Mouse (Mus musculus) neural tube, embryonic 11.5 days (tissue): Measurements from ENCODE around the gene Gm20388. TPM values are rescaled to one million over a fixed set of nuclear protein-coding genes. Genes with fewer than 3 reads are reported as not detected.

Experiments used
- ATAC-seq: fragments of 200-750 bp; cut with Nextera tagmentation; 2 replicates; pipeline ENCODE4 v1.8.0; 2017; ENCODE audit warnings: moderate number of reproducible peaks, mild to moderate bottlenecking, moderate TSS enrichment, moderate library complexity; ENCODE audit not compliant: insufficient read depth, low FRiP score, low TSS enrichment
- DNase-seq: peaks from one replicate; pipeline ENCODE4 v3.0.0-alpha.2; 2015; ENCODE audit warnings: low spot score
- H3K27ac ChIP-seq: fragments of 300-500 bp; sonication (generic); 2 replicates; pipeline ENCODE4 v1.5.1; 2014; ENCODE audit warnings: low read depth, mild to moderate bottlenecking, low read length
- H3K27me3 ChIP-seq: fragments of 300-500 bp; sonication (generic); 2 replicates; pipeline ENCODE4 v1.6.1; 2014; ENCODE audit warnings: mild to moderate bottlenecking, low read length, mixed read lengths; ENCODE audit not compliant: control insufficient read depth, insufficient read depth
- H3K36me3 ChIP-seq: fragments of 300-500 bp; sonication (generic); 2 replicates; pipeline ENCODE4 v1.6.1; 2014; ENCODE audit warnings: mild to moderate bottlenecking, low read length, moderate library complexity, mixed read lengths; ENCODE audit not compliant: control insufficient read depth, insufficient read depth
- H3K4me1 ChIP-seq: fragments of 300-500 bp; sonication (generic); 2 replicates; pipeline ENCODE4 v1.6.1; 2014; ENCODE audit warnings: low read length, mixed read lengths; ENCODE audit not compliant: control insufficient read depth, insufficient read depth
- H3K4me2 ChIP-seq: fragments of 300-500 bp; sonication (generic); 2 replicates; pipeline ENCODE4 v1.6.1; 2014; ENCODE audit warnings: low read depth, mild to moderate bottlenecking, moderate library complexity
- H3K4me3 ChIP-seq: fragments of 300-500 bp; sonication (generic); 2 replicates; pipeline ENCODE4 v1.5.1; 2014; ENCODE audit warnings: low read depth, low read length
- H3K9ac ChIP-seq: fragments of 300-500 bp; sonication (generic); 2 replicates; pipeline ENCODE4 v1.6.1; 2014; ENCODE audit warnings: mild to moderate bottlenecking, low read length
- H3K9me3 ChIP-seq: fragments of 300-500 bp; sonication (generic); 2 replicates; pipeline ENCODE4 v1.6.1; 2016; ENCODE audit warnings: low read length; ENCODE audit not compliant: control insufficient read depth
- WGBS: fragments of 180-500 bp; shearing (Covaris S2); extraction: QIAGEN DNeasy Blood & Tissue Kit; methylation state at CpG from one replicate; pipeline ENCODE4 v1.1.7; 2014; 5-methylcytosine and 5-hydroxymethylcytosine counted together
- polyA plus RNA-seq: library from polyadenylated mRNA; unstranded; fragments of >200 nt; fragmentation: Nextera tagmentation; extraction: Ambion mirVana; gene quantifications from 2 replicates; pipeline ENCODE4 v1.2.1, GENCODE M21; 2014

The Gm20388 gene
- polyA plus RNA-seq, 1 experiment from 2014 or later: not detected

DNA sequence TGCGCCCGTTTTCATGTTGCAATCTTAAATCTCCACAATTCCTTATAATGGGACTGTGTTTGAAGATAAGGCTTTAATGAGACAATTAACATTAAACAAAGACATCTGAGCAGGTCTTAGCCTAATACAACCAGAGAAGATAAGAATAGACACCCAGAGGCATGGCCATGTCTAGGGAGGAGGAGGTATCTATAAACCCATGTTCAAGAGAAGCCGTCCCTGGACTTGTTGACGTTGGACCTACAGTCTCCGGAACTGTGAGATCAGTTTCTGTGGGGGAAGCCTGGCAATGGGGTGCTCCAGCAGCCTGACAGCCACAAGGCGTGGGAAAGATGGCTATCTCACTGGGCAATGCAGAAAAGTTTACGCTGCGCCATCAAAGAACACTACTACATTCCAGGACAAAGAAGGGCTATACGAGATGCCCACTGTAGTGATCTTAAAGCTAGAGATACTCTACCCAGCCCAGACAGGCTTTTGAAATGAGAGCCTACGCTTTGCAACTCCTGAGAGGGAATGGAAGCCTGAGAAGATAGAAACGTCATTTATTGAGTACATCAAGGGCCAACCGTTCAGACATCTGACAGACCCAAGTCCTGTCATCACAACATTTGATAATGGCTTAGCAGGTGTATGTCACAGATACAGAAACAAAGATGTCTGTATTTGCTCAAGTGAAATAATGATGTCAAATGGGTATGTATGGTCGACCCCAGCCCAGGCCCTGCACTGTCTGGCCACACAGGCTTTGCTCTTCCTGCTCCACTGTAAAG, 4079.8 kb downstream of the Gm20388 start:
- Histone ChIP-seq H3K9ac (no peak overlapping the region), H3K36me3 (no peaks in the 10 kb centered on the region), H3K4me3 (no peak overlapping the region), H3K27me3 (no peaks in the 10 kb centered on the region), H3K27ac (no peak overlapping the region), H3K4me1 (no peaks in the 10 kb centered on the region), H3K9me3 (no peaks in the 10 kb centered on the region), H3K4me2 (no peak overlapping the region)
- no peak for ATAC-seq
- WGBS: 88% methylated on average over 13 of the region's 13 CpGs
- DNase-seq: no peak

DNA sequence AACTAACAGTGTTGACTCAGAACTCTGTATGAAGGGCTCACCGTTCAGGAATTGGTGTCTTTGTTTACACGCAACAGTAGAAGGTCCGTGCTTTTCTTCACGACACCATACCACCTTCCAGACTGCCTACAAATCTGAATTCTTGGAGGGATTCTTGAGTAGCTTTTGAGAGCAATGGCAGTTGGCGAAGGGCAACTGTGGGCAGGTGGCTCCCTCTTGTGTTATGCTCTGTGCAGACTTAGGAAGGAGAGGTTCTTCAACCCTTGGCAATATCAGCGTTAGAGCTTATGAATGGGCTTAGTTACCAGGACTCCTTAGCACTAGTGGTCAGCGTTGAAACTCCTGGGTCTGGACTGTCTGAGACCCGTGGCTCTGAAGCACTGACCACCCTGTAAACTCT, 4081.9 kb downstream of the Gm20388 start:
- WGBS: 91% methylated on average over 8 of the region's 8 CpGs
- no peak for DNase-seq

GRCm38 (mm10) chr8:123993597-123993996, 4083.0 kb downstream of the Gm20388 start:
- DNase-seq (no peak), ATAC-seq (no peak)
- H3K4me1 ChIP-seq: no peaks in the 10 kb centered on the region
- 92% methylated on average over 5 of the region's 5 CpGs for WGBS
- no peak overlapping the region for H3K27ac ChIP-seq
- no peak overlapping the region for H3K4me3 ChIP-seq
- no peaks in the 10 kb centered on the region for H3K9me3 ChIP-seq
- no peaks in the 10 kb centered on the region for H3K36me3 ChIP-seq
- H3K27me3 ChIP-seq: no peaks in the 10 kb centered on the region
- H3K9ac ChIP-seq: no peak overlapping the region
- H3K4me2 ChIP-seq: no peak overlapping the region

More for the DNA sequence above, 4081.9 kb downstream of the Gm20388 start:
- Histone ChIP-seq H3K27ac (no peak overlapping the region), H3K36me3 (no peaks in the 10 kb centered on the region), H3K4me3 (no peak overlapping the region), H3K9ac (no peak overlapping the region), H3K9me3 (no peaks in the 10 kb centered on the region), H3K4me2 (no peak overlapping the region), H3K4me1 (no peaks in the 10 kb centered on the region), H3K27me3 (no peaks in the 10 kb centered on the region)
- no peak for ATAC-seq

DNA sequence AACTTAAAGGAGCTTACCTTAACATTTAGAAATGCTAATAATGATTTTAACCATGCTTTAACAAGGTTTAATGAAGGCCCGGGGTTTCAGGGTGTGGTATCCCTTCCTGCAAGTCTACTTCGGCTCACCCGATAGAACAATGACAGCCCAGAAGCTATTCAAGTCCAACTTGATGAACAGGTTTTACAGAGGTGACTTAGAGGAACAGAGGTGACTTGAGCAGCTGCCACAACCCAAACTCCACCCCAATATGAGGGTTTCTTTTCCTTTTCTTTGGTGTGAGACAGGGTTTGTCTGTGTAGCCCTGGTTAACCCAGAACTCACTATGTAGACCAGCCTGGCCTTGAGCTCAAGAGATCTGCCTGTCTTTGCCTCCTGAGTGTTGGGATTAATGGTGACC, 4083.4 kb downstream of the Gm20388 start:
- Histone ChIP-seq H3K9me3 (no peaks in the 10 kb centered on the region), H3K4me2 (no peak overlapping the region), H3K4me3 (no peak overlapping the region), H3K27me3 (no peaks in the 10 kb centered on the region), H3K27ac (no peak overlapping the region), H3K9ac (no peak overlapping the region), H3K36me3 (no peaks in the 10 kb centered on the region), H3K4me1 (no peaks in the 10 kb centered on the region)
- ATAC-seq: no peak
- WGBS: over 99% methylated on average over 3 of the region's 3 CpGs
- DNase-seq: no peak

GRCm38 (mm10) chr8:123999568-123999967, 4088.9 kb downstream of the Gm20388 start:
- Histone ChIP-seq H3K9ac (no peak overlapping the region), H3K4me3 (no peak overlapping the region), H3K4me2 (no peak overlapping the region), H3K4me1 (no peaks in the 10 kb centered on the region), H3K27me3 (no peaks in the 10 kb centered on the region), H3K27ac (no peak overlapping the region), H3K36me3 (peaks cover 8% of the 10 kb centered on the region), H3K9me3 (no peaks in the 10 kb centered on the region)
- ATAC-seq (no peak), DNase-seq (no peak)
- 74% methylated on average over 2 of the region's 2 CpGs for WGBS

DNA sequence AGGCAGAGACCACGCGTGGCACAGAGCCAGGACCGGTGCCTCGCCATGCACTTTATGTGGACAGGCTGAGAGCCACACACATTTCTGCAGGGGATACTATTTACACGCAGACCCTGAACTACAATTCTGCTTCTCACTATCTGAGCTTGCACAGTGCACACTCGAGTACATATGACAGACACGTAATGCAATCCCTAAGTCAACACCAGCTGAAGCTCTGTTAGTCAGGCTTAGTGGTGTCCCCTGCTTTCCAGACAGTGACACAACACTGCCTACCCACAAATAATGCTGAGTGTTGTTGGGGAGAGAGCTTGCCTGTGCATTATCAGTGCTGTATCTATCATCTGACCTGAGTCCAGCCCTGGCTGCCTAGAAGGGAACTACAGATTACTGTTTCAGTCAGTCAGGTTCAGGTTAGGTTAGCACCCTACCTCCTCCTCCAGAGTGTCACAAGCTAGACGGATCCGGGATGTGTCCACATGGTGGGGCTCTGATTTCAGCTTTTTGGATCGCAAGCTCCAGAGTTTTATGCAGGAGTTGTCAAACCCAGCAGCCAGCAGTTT, 4092.0 kb downstream of the Gm20388 start:
- no peaks in the 10 kb centered on the region for H3K4me1 ChIP-seq
- no peaks in the 10 kb centered on the region for H3K9me3 ChIP-seq
- no peak overlapping the region for H3K4me3 ChIP-seq
- no peak overlapping the region for H3K27ac ChIP-seq
- DNase-seq: no peak
- H3K27me3 ChIP-seq: no peaks in the 10 kb centered on the region
- 94% methylated on average over 10 of the region's 10 CpGs for WGBS
- no peak overlapping the region for H3K9ac ChIP-seq
- ATAC-seq: no peak
- peaks cover 8% of the 10 kb centered on the region for H3K36me3 ChIP-seq
- H3K4me2 ChIP-seq: no peak overlapping the region

GRCm38 (mm10) chr8:124007829-124008228, 4097.2 kb downstream of the Gm20388 start:
- no peak for ATAC-seq
- H3K36me3 ChIP-seq: peaks cover 6% of the 10 kb centered on the region; the same call in 1 of the 2 replicates

DNA sequence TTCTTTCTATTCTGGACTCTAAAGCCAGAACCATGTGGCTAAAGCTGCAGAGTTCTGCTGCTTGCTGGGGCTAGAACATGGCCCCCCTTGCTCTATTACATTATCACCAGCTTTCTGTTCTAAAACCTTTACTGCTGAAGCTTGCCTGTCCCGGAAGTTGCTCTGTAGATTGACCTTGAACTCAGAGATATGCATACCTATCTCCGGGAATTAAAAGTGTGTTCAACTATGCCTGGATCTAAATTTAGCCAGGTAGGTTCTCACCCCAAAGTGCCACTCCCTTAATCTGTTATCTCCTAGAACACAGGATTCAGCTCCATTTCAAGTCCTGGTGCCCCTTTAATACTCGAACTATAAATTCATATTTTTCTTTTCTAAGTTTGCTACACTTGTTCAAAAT, 4100.9 kb downstream of the Gm20388 start:
- DNase-seq: no peak
- ATAC-seq: no peak
- no peak overlapping the region for H3K4me2 ChIP-seq
- H3K4me1 ChIP-seq: no peaks in the 10 kb centered on the region
- peaks cover 3% of the 10 kb centered on the region; the same call in 1 of the 2 replicates for H3K36me3 ChIP-seq
- no peaks in the 10 kb centered on the region for H3K27me3 ChIP-seq
- no peaks in the 10 kb centered on the region for H3K9me3 ChIP-seq
- no peak overlapping the region for H3K9ac ChIP-seq
- H3K4me3 ChIP-seq: no peak overlapping the region
- WGBS: 87% methylated on average over 3 of the region's 3 CpGs
- no peak overlapping the region for H3K27ac ChIP-seq

More at GRCm38 (mm10) chr8:124007829-124008228, 4097.2 kb downstream of the Gm20388 start:
- Histone ChIP-seq H3K9ac (no peak overlapping the region), H3K4me1 (no peaks in the 10 kb centered on the region), H3K4me3 (no peak overlapping the region), H3K27ac (no peak overlapping the region), H3K9me3 (no peaks in the 10 kb centered on the region), H3K27me3 (no peaks in the 10 kb centered on the region), H3K4me2 (no peak overlapping the region)
- 72% methylated on average over 6 of the region's 6 CpGs for WGBS
- DNase-seq: no peak
